Mouse (Mus musculus): ENCODE measurements around the gene Fgd5.
A peak's percentile ranks its signal among the peaks of the same experiment; 100 is the strongest.

The Fgd5 gene

GRCm38 (mm10) chr6:92010895-92011294, 32.2 kb downstream of the Fgd5 start:
- DNase-seq (ENCODE audit: low spot score) = no peak

- no peak for DNase-seq (ENCODE audit: low spot score)
Measured at GRCm38 (mm10) chr6:92012413-92012812, 33.7 kb downstream of the Fgd5 start.

- no peak for DNase-seq (ENCODE audit: low spot score)
Measured at GRCm38 (mm10) chr6:92013035-92013434, 34.4 kb downstream of the Fgd5 start.

GRCm38 (mm10) chr6:92013620-92014019, 34.9 kb downstream of the Fgd5 start:
- no peak for DNase-seq (ENCODE audit: low spot score)

GRCm38 (mm10) chr6:92014936-92015335, 36.3 kb downstream of the Fgd5 start:
- no peak for DNase-seq (ENCODE audit: low spot score)

- no peak for DNase-seq (ENCODE audit: low spot score)
Measured at GRCm38 (mm10) chr6:92015848-92016247, 37.2 kb downstream of the Fgd5 start.

GRCm38 (mm10) chr6:92016738-92017137, 38.1 kb downstream of the Fgd5 start:
- no peak for DNase-seq (ENCODE audit: low spot score)

GRCm38 (mm10) chr6:92018421-92018820, 39.7 kb downstream of the Fgd5 start:
- DNase-seq (ENCODE audit: low spot score) = no peak

- DNase-seq (ENCODE audit: low spot score) = no peak
Measured at GRCm38 (mm10) chr6:92021061-92021460, 42.4 kb downstream of the Fgd5 start.

- DNase-seq (ENCODE audit: low spot score) = no peak
Measured at GRCm38 (mm10) chr6:92021506-92021905, 42.8 kb downstream of the Fgd5 start.

- no peak for DNase-seq (ENCODE audit: low spot score)
Measured at GRCm38 (mm10) chr6:92025252-92025651, 46.6 kb downstream of the Fgd5 start.

- DNase-seq (ENCODE audit: low spot score) = no peak
Measured at GRCm38 (mm10) chr6:92027379-92027778, 48.7 kb downstream of the Fgd5 start.

GRCm38 (mm10) chr6:92030646-92031045, 52.0 kb downstream of the Fgd5 start:
- DNase-seq (ENCODE audit: low spot score) = no peak

- no peak for DNase-seq (ENCODE audit: low spot score)
Measured at GRCm38 (mm10) chr6:92034713-92035112, 56.0 kb downstream of the Fgd5 start.

- DNase-seq (ENCODE audit: low spot score) = no peak
Measured at GRCm38 (mm10) chr6:92036372-92036771, 57.7 kb downstream of the Fgd5 start.

GRCm38 (mm10) chr6:92038158-92038557, 59.5 kb downstream of the Fgd5 start:
- DNase-seq (ENCODE audit: low spot score) = no peak

- DNase-seq (ENCODE audit: low spot score) = no peak
Measured at GRCm38 (mm10) chr6:92041271-92041670, 62.6 kb downstream of the Fgd5 start.

GRCm38 (mm10) chr6:92042055-92042454, 63.4 kb downstream of the Fgd5 start:
- DNase-seq (ENCODE audit: low spot score) = no peak

GRCm38 (mm10) chr6:92042850-92043249, 64.2 kb downstream of the Fgd5 start:
- DNase-seq (ENCODE audit: low spot score) = no peak

GRCm38 (mm10) chr6:92057768-92058167, 79.1 kb downstream of the Fgd5 start:
- no peak for DNase-seq (ENCODE audit: low spot score)

GRCm38 (mm10) chr6:92061725-92062124, 83.0 kb downstream of the Fgd5 start:
- DNase-seq (ENCODE audit: low spot score) = no peak

- DNase-seq (ENCODE audit: low spot score) = no peak
Measured at GRCm38 (mm10) chr6:92063452-92063851, 84.8 kb downstream of the Fgd5 start.

GRCm38 (mm10) chr6:92064101-92064500, 85.4 kb downstream of the Fgd5 start:
- DNase-seq (ENCODE audit: low spot score) = no peak

GRCm38 (mm10) chr6:92065721-92066496, 87.2 kb downstream of the Fgd5 start:
- peak; percentile 49 for DNase-seq (ENCODE audit: low spot score)

All from ovary, postnatal 14 days (tissue).